Mouse (Mus musculus) kidney, adult 2 months (tissue): ENCODE measurements at regions not wholly inside any gene's neighbourhood (a gene's known extent, or its start where the extent isn't known, plus 50 kb on each side); places are given as distances from the start of the nearest gene placed in this dataset.

Experiments
- DNase-seq: peaks from one replicate; pipeline ENCODE4 v3.0.0; 2021
- H3K27ac ChIP-seq: fragments of 200-500 bp; 2 replicates; pipeline ENCODE4 v1.5.1; 2012; ENCODE audit warnings: low read depth, low read length, control low read depth, inconsistent platforms; ENCODE audit not compliant: insufficient read depth
- H3K27me3 ChIP-seq: fragments of 200-500 bp; replicated peaks from 2 replicates; pipeline ENCODE4 v1.6.1; 2012; ENCODE audit warnings: mild to moderate bottlenecking, moderate library complexity, low read length, inconsistent platforms; ENCODE audit not compliant: control insufficient read depth, insufficient read depth
- H3K36me3 ChIP-seq: fragments of 200-500 bp; 2 replicates; pipeline ENCODE4 v1.6.1; 2012; ENCODE audit warnings: mild to moderate bottlenecking, moderate library complexity, low read length, inconsistent platforms; ENCODE audit not compliant: control insufficient read depth, insufficient read depth
- H3K4me1 ChIP-seq: fragments of 200-500 bp; 2 replicates; pipeline ENCODE4 v1.6.1; 2011; ENCODE audit warnings: low read length; ENCODE audit not compliant: control insufficient read depth, insufficient read depth
- H3K4me3 ChIP-seq: fragments of 200-500 bp; 2 replicates; pipeline ENCODE4 v1.5.1; 2011; ENCODE audit warnings: mild to moderate bottlenecking, low read depth, low read length, control low read depth; ENCODE audit not compliant: insufficient read depth
- CTCF ChIP-seq: fragments of 200-500 bp; conservative IDR thresholded peaks from 2 replicates; pipeline ENCODE4 v1.5.1; 2011; ENCODE audit warnings: low read depth, mild to moderate bottlenecking, control low read depth, low read length, moderate library complexity, mixed read lengths; ENCODE audit not compliant: insufficient read depth, insufficient read length
- POLR2A ChIP-seq: fragments of 200-500 bp; IDR thresholded peaks from one replicate; pipeline ENCODE4 v1.6.1; 2011; ENCODE audit warnings: low read depth, low read length, control low read depth
- WGBS: fragments of 180-500 bp; shearing (Covaris S2); methylation state at CpG from one replicate; pipeline ENCODE4 v1.1.7; 2018; 5-methylcytosine and 5-hydroxymethylcytosine counted together

GRCm38 (mm10) chr8:117951656-117952055 is 149.9 kb upstream of the Mphosph6 start:
- Histone ChIP-seq H3K36me3 (no peaks in the 10 kb centered on the region), H3K27ac (no peak overlapping the region), H3K27me3 (no peaks in the 10 kb centered on the region), H3K4me1 (no peaks in the 10 kb centered on the region), H3K4me3 (no peak overlapping the region)
- DNase-seq = no peak
- TF ChIP-seq POLR2A (no peak), CTCF (no peak)
- 48% methylated on average over 5 of the region's 5 CpGs for WGBS

GRCm38 (mm10) chr8:117946540-117946939 is 144.8 kb upstream of the Mphosph6 start:
- no peak overlapping the region for H3K4me3 ChIP-seq
- no peaks in the 10 kb centered on the region for H3K27me3 ChIP-seq
- WGBS = 67% methylated on average over 3 of the region's 3 CpGs
- H3K36me3 ChIP-seq = no peaks in the 10 kb centered on the region
- H3K27ac ChIP-seq = no peak overlapping the region
- TF ChIP-seq CTCF (no peak), POLR2A (no peak)
- H3K4me1 ChIP-seq = no peaks in the 10 kb centered on the region
- DNase-seq = no peak

DNA sequence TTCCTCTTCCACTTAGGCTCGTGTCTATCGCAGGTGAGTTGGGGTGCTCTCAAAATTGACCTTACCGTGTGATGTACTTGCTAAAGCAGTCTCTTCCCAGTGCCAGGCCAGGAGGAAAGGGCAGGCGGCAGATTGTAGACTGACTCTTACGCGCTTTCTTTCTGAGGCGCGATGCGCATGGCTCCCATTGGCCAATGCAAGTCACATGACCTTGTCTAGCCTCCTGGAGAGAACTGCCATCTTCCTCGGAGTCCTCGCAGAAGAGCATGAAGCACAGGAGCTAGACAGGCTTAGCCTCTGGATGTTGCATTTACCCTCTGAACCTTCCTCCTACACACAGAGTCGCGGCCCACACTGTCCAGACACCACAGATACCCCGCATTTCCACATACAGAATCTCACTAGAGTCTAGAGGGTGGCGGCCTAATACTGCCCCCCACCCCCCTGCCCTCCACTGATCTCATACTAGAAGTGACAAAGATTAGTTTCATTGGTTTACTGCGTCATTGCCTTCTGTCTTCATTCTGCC is 132.9 kb upstream of the Mphosph6 start:
- WGBS = 92% methylated on average over 16 of the region's 16 CpGs
- H3K4me3 ChIP-seq = no peak overlapping the region
- DNase-seq = no peak
- H3K36me3 ChIP-seq = no peaks in the 10 kb centered on the region
- no peaks in the 10 kb centered on the region for H3K27me3 ChIP-seq
- no peak for TF ChIP-seq POLR2A
- no peak for TF ChIP-seq CTCF
- no peak overlapping the region for H3K27ac ChIP-seq
- no peaks in the 10 kb centered on the region for H3K4me1 ChIP-seq

DNA sequence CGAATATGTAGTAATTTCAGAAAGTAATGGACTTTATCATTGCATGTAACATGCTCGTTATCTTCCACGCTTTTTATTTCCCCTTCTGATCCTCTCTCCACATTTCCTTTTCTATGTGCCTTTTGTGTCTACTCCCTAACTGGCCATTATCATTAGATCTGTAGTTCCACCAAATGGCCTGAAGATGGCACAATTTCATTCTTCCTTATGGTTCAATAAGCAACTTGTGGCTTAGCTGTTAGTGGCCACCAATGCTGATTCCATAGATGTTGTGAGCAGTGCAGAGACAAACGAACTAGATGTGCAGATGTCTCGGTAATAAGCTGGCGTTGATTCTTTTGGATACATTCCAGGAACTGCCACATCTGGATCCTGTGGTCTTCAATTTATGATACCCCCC is 128.9 kb upstream of the Mphosph6 start:
- no peak overlapping the region for H3K27ac ChIP-seq
- TF ChIP-seq POLR2A (no peak), CTCF (no peak)
- peak; percentile 49 for DNase-seq
- no peaks in the 10 kb centered on the region for H3K27me3 ChIP-seq
- 43% methylated on average over 6 of the region's 6 CpGs for WGBS
- H3K4me1 ChIP-seq = no peaks in the 10 kb centered on the region
- no peak overlapping the region for H3K4me3 ChIP-seq
- no peaks in the 10 kb centered on the region for H3K36me3 ChIP-seq

DNA sequence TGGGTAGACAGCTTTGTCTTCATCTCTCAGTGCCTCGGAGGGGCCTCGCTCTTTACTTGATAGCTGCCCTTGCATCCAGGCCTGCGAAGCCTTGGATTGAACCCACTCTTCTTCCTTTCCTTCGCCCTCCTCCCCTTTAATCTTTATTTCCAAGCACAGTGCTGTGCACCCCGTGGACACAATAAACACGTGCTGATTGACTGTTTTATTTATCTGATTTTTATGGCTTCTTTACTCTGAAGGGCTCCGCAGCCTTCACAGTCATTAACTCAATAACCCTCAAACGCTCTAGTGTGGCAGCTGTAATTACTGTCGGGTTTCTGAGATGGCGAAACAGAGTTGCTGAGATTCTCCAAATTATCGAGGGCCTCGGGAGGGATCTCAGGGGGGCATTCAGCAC is 127.9 kb upstream of the Mphosph6 start:
- no peaks in the 10 kb centered on the region for H3K27me3 ChIP-seq

GRCm38 (mm10) chr8:117923296-117923695 is 121.6 kb upstream of the Mphosph6 start:
- Histone ChIP-seq H3K4me3 (no peak overlapping the region), H3K36me3 (no peaks in the 10 kb centered on the region), H3K27me3 (no peaks in the 10 kb centered on the region), H3K4me1 (no peaks in the 10 kb centered on the region), H3K27ac (no peak overlapping the region)
- TF ChIP-seq CTCF (no peak), POLR2A (no peak)
- 77% methylated on average over 6 of the region's 6 CpGs for WGBS
- no peak for DNase-seq

More for the DNA sequence above, 127.9 kb upstream of the Mphosph6 start:
- no peak for TF ChIP-seq CTCF
- no peak for TF ChIP-seq POLR2A
- WGBS = 33% methylated on average over 12 of the region's 12 CpGs
- Histone ChIP-seq H3K4me3 (no peak overlapping the region), H3K27ac (no peak overlapping the region), H3K36me3 (no peaks in the 10 kb centered on the region), H3K4me1 (no peaks in the 10 kb centered on the region)
- no peak for DNase-seq

DNA sequence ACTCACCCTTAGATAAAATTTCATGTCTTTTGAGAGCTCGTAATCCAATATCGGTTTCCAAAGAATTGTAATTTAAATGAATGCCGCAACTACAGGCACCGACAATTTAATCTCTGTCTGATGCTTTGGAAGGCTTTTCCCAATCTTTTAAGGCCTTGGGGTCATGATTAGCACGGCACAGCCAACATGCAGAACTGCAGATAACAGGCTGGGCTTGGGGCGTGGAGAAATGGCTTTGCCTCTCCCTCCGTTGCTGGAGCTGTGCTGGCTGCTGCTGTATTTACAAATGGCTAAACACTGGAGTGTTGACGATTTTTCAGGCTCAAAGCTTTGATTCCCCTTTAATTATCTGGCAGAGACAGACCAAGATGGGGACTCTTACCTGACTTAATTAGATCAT is 101.3 kb upstream of the Mphosph6 start:
- H3K4me1 ChIP-seq = no peaks in the 10 kb centered on the region
- H3K36me3 ChIP-seq = no peaks in the 10 kb centered on the region
- no peak for DNase-seq
- no peak overlapping the region for H3K4me3 ChIP-seq
- no peaks in the 10 kb centered on the region for H3K27me3 ChIP-seq
- TF ChIP-seq CTCF = no peak
- TF ChIP-seq POLR2A = no peak
- WGBS = 67% methylated on average over 8 of the region's 8 CpGs
- no peak overlapping the region for H3K27ac ChIP-seq
